Mouse (Mus musculus) right cerebral cortex, adult 18-20 months (tissue): ENCODE measurements at regions not wholly inside any gene's neighbourhood (a gene's known extent, or its start where the extent isn't known, plus 50 kb on each side); places are given as distances from the start of the nearest gene placed in this dataset.

Source experiments
- DNase-seq: peaks from one replicate; pipeline ENCODE4 v3.0.0; 2022; ENCODE audit warnings: mixed read lengths

DNA sequence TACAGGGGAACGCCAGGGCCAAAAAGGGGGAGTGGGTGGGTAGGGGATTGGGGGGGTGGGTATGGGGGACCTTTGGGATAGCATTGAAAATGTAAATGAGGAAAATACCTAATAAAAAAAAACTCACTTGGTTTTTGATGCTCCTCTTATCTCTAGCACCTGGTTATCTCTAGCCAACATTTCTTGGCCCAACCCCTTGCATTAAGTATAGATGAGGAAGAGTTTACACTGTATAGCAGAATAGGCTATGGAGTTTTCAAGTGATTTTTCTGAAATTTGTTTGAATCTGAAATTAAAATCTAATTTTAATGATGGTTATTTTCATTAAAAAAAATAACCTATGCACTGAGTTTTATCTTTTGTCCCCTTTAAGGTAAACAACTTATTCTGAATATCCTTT lies 68.8 kb upstream of the Il15 start:
- DNase-seq = no peak

GRCm38 (mm10) chr8:82469824-82470223 lies 66.8 kb upstream of the Il15 start:
- DNase-seq = no peak

- DNase-seq = no peak
These were observed 59.8 kb upstream of the Il15 start for GRCm38 (mm10) chr8:82462841-82463240.

DNA sequence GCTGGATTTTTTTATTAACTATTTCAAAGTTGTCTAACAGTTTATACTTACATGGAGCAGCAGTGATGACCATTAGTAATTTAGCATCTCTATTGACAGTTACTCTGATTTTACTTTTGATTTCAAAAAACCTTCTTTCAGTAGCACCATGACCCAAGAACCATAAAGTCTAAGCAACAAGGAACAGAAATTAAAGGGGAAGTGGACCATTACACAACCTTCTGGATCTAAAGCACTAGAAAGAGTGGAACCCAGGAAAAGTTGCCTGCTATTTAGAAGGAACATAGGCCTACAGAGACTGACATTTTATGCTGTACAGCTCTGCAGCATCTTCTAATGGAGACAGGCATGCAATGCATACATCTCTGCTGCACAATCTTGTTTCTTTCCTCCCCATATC lies 56.0 kb upstream of the Il15 start:
- no peak for DNase-seq

- DNase-seq = no peak
These were observed 51.0 kb upstream of the Il15 start for GRCm38 (mm10) chr8:82454056-82454455.
